Mouse (Mus musculus) WW6 (cell line): ENCODE data around the gene Mnat1.

ENCODE experiments used
- DNase-seq: peaks from one replicate; pipeline ENCODE4 v3.0.0-alpha.2; 2013; ENCODE audit warnings: low read depth, low spot score

Mnat1 gene

DNA sequence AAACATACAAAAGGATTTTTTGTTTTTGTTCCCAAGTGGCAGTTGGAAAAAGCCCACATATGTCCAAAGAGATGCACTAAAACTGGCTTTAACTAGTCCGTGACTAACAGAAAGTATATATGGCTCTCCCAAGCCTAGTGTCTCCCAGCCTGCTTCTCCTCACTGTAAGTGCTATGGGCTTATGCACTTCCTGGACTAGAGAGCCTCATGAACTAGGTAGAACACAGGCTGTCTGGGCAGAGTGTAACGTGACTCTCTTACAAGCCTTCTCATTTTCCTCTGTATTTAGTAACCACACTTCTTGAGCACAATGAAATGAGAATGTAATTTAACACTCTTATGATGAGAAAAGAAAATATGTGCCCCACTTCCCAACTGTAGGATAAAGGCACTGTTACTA lies 185.2 kb downstream of the Mnat1 start:
- DNase-seq: no peak

DNA sequence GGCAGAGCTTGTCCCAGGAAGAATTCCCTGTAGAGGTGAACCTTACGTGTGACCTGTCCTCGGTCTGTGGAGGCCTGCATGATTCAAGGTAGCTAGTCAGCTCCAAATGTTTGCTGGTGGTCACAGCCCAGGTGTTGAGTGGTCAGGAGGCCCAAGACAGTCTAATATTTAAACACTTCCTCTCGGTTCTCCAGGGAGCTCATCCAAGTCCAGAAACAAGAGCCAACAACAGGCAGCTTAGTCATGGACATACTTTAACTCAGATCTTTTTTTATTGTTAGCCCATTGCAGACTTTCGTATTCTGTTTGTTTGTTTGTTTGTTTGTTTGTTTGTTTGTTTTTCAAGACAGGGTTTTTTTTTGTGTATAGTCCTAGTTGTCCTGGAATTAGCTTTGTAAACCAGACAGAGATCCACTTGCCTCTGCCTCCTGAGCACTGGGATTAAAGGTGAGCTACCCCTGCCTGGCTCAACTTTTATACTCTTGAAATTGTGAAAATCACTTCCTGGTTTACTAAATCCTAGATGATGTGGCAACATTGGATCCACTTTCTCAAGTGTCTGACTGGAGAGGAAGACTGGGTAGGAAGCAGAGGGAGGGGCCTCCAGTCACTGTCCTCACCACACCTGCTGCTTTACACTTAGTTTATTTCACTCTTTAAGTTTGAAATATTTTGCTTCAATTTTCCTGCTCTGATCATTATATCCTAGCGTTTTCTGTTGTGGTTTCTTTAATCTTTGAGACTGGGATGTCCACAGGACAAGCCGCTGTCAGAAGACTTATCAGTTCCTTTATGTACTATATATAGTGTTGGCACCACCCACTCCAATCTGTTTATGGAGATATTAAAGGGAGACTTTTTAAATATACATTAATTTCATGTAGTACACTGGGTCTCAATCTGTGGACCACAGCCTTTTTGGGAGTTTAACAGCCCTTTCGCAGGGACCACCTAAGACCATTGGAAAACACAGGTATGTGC lies 194.5 kb downstream of the Mnat1 start:
- no peak for DNase-seq
